Mouse (Mus musculus) urinary bladder, adult 2 months (tissue): ENCODE measurements around the gene Cherp. TPM values are rescaled to one million over a fixed set of nuclear protein-coding genes. Genes with fewer than 3 reads are reported as not detected.

Experiments
- DNase-seq: peaks from one replicate; pipeline ENCODE4 v3.0.0; 2022; ENCODE audit warnings: low spot score
- polyA plus RNA-seq: library from polyadenylated mRNA; depleted of rRNA; stranded (reverse); fragments of >200 nt; gene quantifications from 2 replicates; pipeline ENCODE4 v1.2.3, GENCODE M21; 2012; rRNA removed

Cherp gene
- polyA plus RNA-seq, 1 experiment, result 27.4 TPM

- DNase-seq, result no peak
Observed at GRCm38 (mm10) chr8:72418073-72418472, 57.0 kb downstream of the Cherp start.

GRCm38 (mm10) chr8:72415252-72415651, 59.8 kb downstream of the Cherp start:
- DNase-seq, result no peak

- DNase-seq, result no peak
Observed at GRCm38 (mm10) chr8:72413839-72414238, 61.2 kb downstream of the Cherp start.

Other genes starting within 250 kb of the Cherp start
- 75.1 TPM in 2 replicates for gene Ap1m1, start 235.2 kb downstream of the Cherp start, polyA plus RNA-seq
- 6.2 and 8.5 TPM in 2 replicates for gene Gm10282, start 170.0 kb downstream of the Cherp start, polyA plus RNA-seq
- 32.4 and 36.7 TPM in 2 replicates for gene Klf2, start 156.2 kb downstream of the Cherp start, polyA plus RNA-seq
- gene Eps15l1, start 53.8 kb downstream of the Cherp start, polyA plus RNA-seq, result 52.1 and 54.6 TPM in 2 replicates
- gene Calr3, start 31.4 kb downstream of the Cherp start, polyA plus RNA-seq, result 0.98 and 1.2 TPM in 2 replicates
- 8.7 and 9.3 TPM in 2 replicates for gene 1700030K09Rik, start 31.3 kb downstream of the Cherp start, polyA plus RNA-seq
- 21.4 and 22.2 TPM in 2 replicates for gene Slc35e1, start 17.4 kb upstream of the Cherp start, polyA plus RNA-seq
- gene Med26, start 73.0 kb upstream of the Cherp start, polyA plus RNA-seq, result 8.9 and 9.8 TPM in 2 replicates
- 60.1 and 70.8 TPM in 2 replicates for gene Smim7, start 95.9 kb upstream of the Cherp start, polyA plus RNA-seq
- 80.0 and 91.5 TPM in 2 replicates for gene Tmem38a, start 96.8 kb upstream of the Cherp start, polyA plus RNA-seq
- 0.15 and 0.41 TPM in 2 replicates for gene Nwd1, start 171.5 kb upstream of the Cherp start, polyA plus RNA-seq
- gene Sin3b, start 248.1 kb upstream of the Cherp start, polyA plus RNA-seq, result 122 and 134 TPM in 2 replicates